Mouse (Mus musculus) mature B cell (primary cell): Measurements from ENCODE around the gene Cdc25b.

Experiments used
- in situ Hi-C: fragments of 300-500 bp; cut with MboI; formaldehyde crosslinking; loops from 2 replicates; pipeline ENCODE4 v1.14.3; 2019

The Cdc25b gene

GRCm38 (mm10) chr2:131191005-131191390, 4.2 kb downstream of the Cdc25b start:
- in situ Hi-C loops = no loop called here

- in situ Hi-C loops = no loop called here
Measured at GRCm38 (mm10) chr2:131196606-131197316, 10.0 kb downstream of the Cdc25b start.

GRCm38 (mm10) chr2:131200710-131201109, 14.0 kb downstream of the Cdc25b start:
- in situ Hi-C loops = no loop called here

DNA sequence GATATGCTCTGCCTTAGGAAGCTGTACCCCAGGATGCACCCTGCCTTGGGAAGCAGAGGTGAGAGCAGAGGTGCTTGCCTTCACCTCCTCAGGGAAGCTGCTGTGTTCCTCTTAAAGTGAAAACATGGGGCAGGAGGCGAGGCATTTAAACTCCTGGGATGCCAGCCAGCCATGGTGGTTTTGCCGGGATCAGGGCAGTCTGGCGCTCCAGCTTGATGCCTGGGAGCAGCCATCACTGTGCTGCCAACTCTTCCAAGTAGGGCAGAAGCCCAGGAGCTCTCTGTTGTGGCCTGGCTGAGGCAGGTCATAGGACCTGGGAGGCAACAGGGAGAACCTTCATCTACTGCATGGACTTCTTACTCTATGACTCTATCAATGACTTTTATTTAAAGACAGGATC, 14.5 kb downstream of the Cdc25b start:
- in situ Hi-C loops = no loop called here

DNA sequence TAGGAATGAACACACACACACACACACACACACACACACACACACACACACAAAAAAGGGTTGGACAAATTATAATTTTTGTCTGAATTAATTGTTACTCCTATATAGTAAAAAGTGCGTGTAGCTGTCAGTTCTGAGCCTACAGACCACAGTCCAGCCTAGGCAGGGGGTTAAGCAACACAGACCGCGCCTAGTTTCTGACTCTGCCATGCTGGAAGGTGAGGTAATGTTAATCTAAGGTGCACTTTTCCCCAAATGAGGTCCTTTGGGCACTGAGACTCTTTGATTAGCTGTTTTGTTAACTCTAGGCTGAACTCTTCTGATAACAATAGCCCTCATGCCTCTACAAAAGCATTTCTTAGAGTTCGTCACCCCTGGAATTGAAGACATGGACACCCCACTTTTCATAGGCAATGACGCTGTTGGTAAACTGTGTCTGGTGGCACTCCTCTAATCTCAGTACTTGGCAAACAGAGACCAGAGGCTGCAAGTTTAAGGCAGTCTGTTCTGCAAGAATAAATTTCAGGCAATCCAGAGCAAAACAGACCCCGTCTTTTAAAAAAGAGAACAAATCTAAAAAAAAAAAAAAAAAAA, 17.2 kb downstream of the Cdc25b start:
- in situ Hi-C loops = no loop called here

- in situ Hi-C loops = no loop called here
Measured at GRCm38 (mm10) chr2:131204410-131204981, 17.7 kb downstream of the Cdc25b start.

DNA sequence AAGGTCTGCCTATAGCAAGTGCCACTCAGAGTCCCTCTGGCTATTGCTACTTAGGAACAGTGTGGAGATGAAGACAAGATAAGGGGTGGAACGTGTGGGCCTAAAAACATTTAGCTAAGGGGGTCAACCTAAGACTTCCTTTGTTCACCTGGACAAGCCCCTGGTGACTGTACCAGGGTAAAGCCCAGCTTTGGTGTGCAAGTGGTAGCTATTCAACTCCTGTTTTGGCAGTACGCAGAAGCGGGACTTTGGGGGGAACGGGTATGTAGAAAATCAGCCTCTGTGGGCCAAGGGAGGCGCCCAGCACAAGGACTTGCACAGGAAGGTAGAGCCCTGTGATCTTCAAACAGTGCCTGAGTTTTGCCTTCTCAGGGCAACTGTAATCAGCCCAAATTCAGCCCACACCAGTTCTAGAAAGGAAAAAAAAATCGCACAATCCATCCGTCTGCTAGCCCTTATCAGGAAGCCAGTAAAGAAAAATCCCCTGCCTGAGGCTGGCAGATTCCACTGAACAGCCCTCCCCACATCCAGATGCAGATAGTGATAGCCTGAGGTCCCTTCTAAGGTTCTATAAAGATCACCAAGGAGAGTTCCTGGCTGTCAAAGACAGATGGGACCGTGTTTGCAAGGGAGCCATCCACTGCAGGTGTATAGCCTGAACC, 18.9 kb downstream of the Cdc25b start:
- in situ Hi-C loops = no loop called here

GRCm38 (mm10) chr2:131206778-131207177, 20.0 kb downstream of the Cdc25b start, which contains the start of gene Ap5s1:
Ap5s1 (plus strand) TSS chr2:131207078.
- in situ Hi-C loops = no loop called here

DNA sequence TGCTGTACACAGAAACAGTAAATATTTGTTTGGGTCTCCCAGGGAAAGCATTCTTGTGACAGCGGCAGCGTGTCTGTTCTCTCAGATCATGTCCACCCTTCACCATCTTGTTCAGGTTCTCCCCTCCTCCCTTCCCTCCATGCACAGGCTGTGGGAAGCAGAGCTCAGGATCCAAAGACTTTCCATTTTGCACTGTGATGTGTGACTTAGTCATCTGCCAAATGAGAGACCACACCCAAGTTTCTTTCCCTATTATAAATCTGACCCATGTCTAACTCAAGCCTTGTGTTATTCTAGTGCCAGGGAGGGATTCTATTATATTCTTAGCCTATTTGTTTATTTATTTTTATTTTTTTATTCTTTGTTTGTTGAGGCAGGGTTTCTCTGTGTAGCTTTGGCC, 21.6 kb downstream of the Cdc25b start:
- in situ Hi-C loops = no loop called here

DNA sequence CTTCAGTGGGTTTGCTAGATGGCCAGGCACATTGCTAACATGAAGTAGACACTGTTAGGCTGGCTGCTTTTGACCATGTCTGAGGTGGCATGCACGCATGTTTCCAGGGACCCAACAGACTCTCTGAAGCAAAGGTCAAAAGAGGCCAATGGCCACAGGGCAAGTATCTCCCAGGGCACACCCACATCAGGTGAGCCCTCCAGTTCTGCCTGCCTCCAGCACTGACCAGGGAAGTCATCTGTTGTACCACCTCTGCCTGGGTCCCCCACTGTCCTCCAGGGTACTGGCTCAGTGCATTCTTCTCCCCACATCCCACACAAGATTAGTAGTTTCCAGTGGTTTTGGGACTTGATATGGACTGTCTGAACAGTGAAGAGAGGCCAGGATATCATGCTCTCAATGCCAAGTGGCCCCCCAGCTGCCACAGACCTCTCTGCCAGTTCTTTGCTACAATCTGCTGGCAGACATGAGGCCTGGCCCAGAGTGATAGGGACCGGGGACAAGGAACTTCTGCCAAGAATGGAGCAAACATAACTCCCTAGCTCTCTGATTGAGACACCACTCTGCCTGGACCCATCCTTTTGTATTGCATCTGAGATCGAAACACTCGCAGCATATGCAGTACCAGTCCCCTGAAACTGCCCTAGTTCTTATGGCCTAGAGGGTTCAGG, 22.5 kb downstream of the Cdc25b start:
- in situ Hi-C loops = no loop called here

DNA sequence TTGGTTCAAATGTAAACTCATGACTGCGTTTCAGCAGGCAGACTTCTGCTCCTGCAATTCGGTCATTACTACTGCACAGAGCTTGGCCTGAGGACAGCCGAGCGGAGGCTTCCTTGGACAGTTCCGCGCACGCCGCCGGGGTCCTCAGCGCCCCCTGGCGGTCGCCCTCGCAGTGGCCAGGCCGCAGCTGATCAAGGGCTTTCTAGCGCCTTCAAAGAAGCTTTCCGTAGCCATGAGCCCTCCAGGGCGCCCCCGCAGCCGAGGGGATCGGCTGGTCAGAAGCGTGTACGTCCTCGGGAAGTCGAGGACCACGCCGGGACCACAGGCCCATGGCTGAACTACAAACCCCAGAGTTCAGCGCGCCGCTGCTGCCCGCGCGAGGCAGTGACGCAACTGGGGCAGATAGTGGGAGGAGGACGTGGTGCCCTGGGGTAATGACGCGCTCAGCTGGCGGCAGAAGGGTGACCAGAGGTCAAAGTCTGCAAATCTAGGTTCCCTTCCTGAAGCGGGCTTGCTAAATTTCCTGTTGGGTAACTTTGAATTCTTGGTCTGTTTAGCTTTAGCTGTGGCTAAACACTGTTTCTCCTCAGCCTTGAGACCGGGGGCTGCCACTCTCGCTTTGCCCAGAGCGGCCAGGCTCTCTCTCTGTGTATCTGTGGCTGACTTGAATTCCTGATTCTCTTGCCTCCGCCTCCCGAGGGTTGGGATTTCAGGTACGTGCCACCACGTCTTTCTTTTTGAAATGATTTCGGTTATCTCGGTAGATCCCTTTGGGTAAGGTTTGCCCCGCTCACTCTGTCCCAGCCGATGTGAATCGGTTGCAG, 23.4 kb downstream of the Cdc25b start:
- in situ Hi-C loops = no loop called here

- in situ Hi-C loops = no loop called here
Measured at GRCm38 (mm10) chr2:131211026-131211615, 24.4 kb downstream of the Cdc25b start.

- in situ Hi-C loops = no loop called here
Measured at GRCm38 (mm10) chr2:131213773-131214172, 27.0 kb downstream of the Cdc25b start.

GRCm38 (mm10) chr2:131215941-131216858, 29.5 kb downstream of the Cdc25b start:
- in situ Hi-C loops = no loop called here

DNA sequence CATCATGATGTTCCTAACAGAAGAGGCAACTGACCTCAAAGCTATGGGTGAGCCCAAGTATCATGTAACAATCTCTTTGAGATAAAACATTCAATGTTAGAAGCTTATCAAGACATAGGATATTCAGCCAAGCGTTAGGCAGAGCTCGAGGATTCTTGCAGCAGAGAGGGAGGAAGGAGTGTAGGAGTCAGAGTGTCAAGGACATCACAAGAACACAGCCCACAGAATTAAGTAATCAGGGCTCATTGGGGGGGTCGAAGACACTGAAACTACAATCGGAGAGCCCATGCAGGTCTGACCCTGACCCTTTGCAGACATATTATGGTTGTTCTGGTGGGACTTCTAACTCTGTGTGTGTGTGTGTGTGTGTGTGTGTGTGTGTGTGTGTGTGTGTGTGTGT, 33.3 kb downstream of the Cdc25b start:
- in situ Hi-C loops = no loop called here

DNA sequence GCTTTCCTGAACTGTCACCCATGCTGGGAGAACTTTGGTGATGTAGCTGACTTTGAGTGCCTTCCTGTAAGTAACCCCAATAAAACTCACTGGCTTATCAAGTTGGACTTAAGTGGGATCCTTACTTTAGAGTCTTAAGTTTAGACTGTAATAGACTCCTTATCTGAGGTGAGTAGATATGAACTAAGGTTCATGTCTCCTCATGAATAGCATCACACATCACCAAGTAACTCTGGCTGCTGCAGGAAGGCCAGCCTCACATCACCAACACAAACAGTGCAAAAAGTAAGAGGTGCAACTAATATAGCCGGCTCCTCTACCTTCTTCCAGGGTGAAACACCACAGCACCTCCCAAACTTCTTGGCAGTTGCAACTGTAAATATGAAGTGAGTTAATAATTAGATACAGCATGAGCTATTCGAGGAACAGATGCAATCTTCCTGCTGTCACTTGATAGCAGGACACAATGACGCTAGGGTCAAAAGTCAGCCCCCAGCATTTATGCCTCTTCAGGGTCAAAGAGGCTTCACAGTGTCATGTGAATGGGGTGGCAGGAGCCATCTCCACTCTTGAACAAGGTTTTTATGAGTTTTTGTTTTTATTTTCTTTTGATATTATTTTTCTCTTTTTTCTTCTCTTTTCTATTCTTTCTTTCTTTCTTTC, 35.2 kb downstream of the Cdc25b start:
- in situ Hi-C loops = no loop called here

DNA sequence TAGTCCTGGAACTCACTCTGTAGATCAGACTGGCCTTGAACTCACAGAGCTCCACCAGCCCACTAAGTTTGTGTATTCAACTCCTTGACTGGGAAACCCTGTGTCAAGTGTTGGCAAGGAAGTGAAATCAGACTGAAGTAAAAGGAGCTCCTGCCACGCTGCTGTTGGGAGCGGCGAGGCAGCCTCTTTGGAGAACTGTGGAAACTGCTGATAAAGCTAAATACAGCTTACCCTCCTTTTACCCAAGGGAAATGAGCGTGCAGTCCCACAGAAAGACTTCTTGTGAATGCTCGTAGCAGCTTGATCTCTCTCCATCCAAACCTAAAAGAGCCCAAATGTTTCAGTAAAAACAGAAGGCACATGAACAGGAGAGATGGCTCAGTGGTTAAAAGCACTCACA, 35.8 kb downstream of the Cdc25b start:
- in situ Hi-C loops = no loop called here

- in situ Hi-C loops = no loop called here
Measured at GRCm38 (mm10) chr2:131223569-131223968, 36.8 kb downstream of the Cdc25b start.

- in situ Hi-C loops = no loop called here
Measured at GRCm38 (mm10) chr2:131225178-131225577, 38.4 kb downstream of the Cdc25b start.
